Mouse (Mus musculus): ENCODE results near the gene Acsf2.

- TF ChIP-seq POLR2A (IDR thresholded peaks at IDR 0.05; ENCODE audit: control insufficient read depth, low read depth, low read length), result no peak
- TF ChIP-seq CTCF (IDR thresholded peaks at IDR 0.05; ENCODE audit: control insufficient read depth, insufficient read depth, insufficient replicate concordance, low read depth, low read length), result no peak
Observed at GRCm38 (mm10) chr11:94539761-94540160, 61.9 kb downstream of the Acsf2 start.

Measured in testis, adult 2 months (tissue).